Mouse (Mus musculus) heart, adult 2 months (tissue): ENCODE results near the gene Dcun1d4. TPM values are rescaled to one million over a fixed set of nuclear protein-coding genes. Genes with fewer than 3 reads are reported as not detected.
A peak's percentile ranks its signal among the peaks of the same experiment; 100 is the strongest.

Source experiments
- DNase-seq, 2 experiments: peaks; one replicate each; pipeline ENCODE4 v3.0.0; 2021
- H3K27ac ChIP-seq: fragments of 200-600 bp; 2 replicates; pipeline ENCODE4 v1.8.1; 2022
- H3K27me3 ChIP-seq: fragments of 200-500 bp; 2 replicates; pipeline ENCODE4 v1.6.1; 2012; ENCODE audit warnings: mild to moderate bottlenecking, low read length, inconsistent platforms, mixed read lengths; ENCODE audit not compliant: control insufficient read depth, insufficient read depth
- H3K36me3 ChIP-seq: fragments of 200-500 bp; 2 replicates; pipeline ENCODE4 v1.6.1; 2012; ENCODE audit warnings: low read length, inconsistent platforms; ENCODE audit not compliant: control insufficient read depth, insufficient read depth
- H3K4me1 ChIP-seq: fragments of 200-500 bp; 2 replicates; pipeline ENCODE4 v1.6.1; 2011; ENCODE audit warnings: low read length; ENCODE audit not compliant: control insufficient read depth, insufficient read depth
- H3K4me3 ChIP-seq: fragments of 200-600 bp; 2 replicates; pipeline ENCODE4 v1.8.1; 2022
- H3K79me2 ChIP-seq: fragments of 200-500 bp; replicated peaks from 2 replicates; pipeline ENCODE4 v1.6.1; 2012; ENCODE audit warnings: mild to moderate bottlenecking, inconsistent platforms, low read length, moderate library complexity, mixed read lengths; ENCODE audit not compliant: control insufficient read depth, insufficient read depth
- H3K9ac ChIP-seq: fragments of 200-500 bp; 2 replicates; pipeline ENCODE4 v1.6.1; 2012; ENCODE audit warnings: low read depth, mild to moderate bottlenecking, control low read depth, inconsistent platforms, low read length, mixed read lengths
- CTCF ChIP-seq: fragments of 200-600 bp; IDR thresholded peaks from 2 replicates; pipeline ENCODE4 v1.8.1; 2022; ENCODE audit warnings: antibody characterized with exemption, mild to moderate bottlenecking, moderate library complexity
- EP300 ChIP-seq: fragments of 200-500 bp; IDR thresholded peaks from 2 replicates; pipeline ENCODE4 v1.6.1; 2011; ENCODE audit warnings: low read depth, low read length, control low read depth; ENCODE audit not compliant: insufficient read depth
- POLR2A ChIP-seq: fragments of 200-500 bp; IDR thresholded peaks from 2 replicates; pipeline ENCODE4 v1.6.1; 2011; ENCODE audit warnings: mild to moderate bottlenecking, low read depth, low read length, control low read depth; ENCODE audit not compliant: insufficient read depth
- WGBS: fragments of 180-500 bp; shearing (Covaris S2); methylation state at CpG from one replicate; pipeline ENCODE4 v1.1.7; 2018; 5-methylcytosine and 5-hydroxymethylcytosine counted together
- intact Hi-C: fragments of 180-260 bp; cut with DNase I; formaldehyde crosslinking; loops from one replicate; pipeline ENCODE4 v1.15.1; 2025
- polyA plus RNA-seq: library from polyadenylated mRNA; depleted of rRNA; stranded (reverse); fragments of >200 nt; gene quantifications from 2 replicates; pipeline ENCODE4 v1.2.3, GENCODE M21; 2012
- total RNA-seq, 2 experiments: library from RNA; stranded (reverse); gene quantifications; 2 replicates each; pipeline ENCODE4 v1.2.3; 2021

Gene Dcun1d4
- total and polyA plus RNA-seq, 3 experiments = 4.7 to 17.4 (median 17.2) TPM

GRCm38 (mm10) chr5:73569181-73569580 is 88.4 kb downstream of the Dcun1d4 start:
- H3K4me1 ChIP-seq = no peaks in the 10 kb centered on the region; the same call in none of the 2 replicates
- TF ChIP-seq POLR2A = no peak
- TF ChIP-seq EP300 = no peak
- TF ChIP-seq CTCF = no peak
- WGBS = 83% methylated on average over 5 of the region's 5 CpGs
- DNase-seq = no peak
- no peaks in the 10 kb centered on the region for H3K79me2 ChIP-seq
- intact Hi-C loops = no loop called here
- no peak overlapping the region for H3K4me3 ChIP-seq
- no peaks in the 10 kb centered on the region for H3K36me3 ChIP-seq
- H3K27ac ChIP-seq = no peak overlapping the region
- H3K27me3 ChIP-seq = no peaks in the 10 kb centered on the region
- H3K9ac ChIP-seq = no peak overlapping the region

GRCm38 (mm10) chr5:73571395-73572156 is 90.8 kb downstream of the Dcun1d4 start:
- no peak for DNase-seq
- Histone ChIP-seq H3K79me2 (no peaks in the 10 kb centered on the region), H3K36me3 (no peaks in the 10 kb centered on the region), H3K4me3 (no peak overlapping the region), H3K27me3 (no peaks in the 10 kb centered on the region), H3K9ac (no peak overlapping the region), H3K27ac (no peak overlapping the region), H3K4me1 (peaks cover 1% of the 10 kb centered on the region; the same call in 1 of the 2 replicates)
- TF ChIP-seq CTCF (no peak), EP300 (no peak), POLR2A (no peak)
- WGBS = 92% methylated on average over 6 of the region's 6 CpGs
- intact Hi-C loops = no loop called here

DNA sequence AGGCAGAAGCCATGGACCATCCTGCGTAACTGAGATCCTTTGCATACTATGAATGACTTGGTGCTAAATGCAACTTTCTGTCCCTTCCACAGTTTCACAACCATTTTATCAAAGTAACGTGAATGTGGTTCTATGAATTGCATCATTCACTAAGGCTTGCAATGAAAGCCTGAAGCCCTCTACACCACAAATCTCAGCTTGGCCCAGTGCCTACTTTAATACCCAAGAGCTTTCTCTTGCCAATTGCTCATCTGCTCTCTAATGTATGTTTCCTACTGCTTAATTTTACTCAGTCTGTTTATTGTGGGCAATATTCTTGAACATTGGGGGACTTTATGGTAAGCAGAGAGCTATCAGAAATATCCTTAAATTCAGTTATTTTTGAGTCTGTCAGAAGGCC is 92.0 kb downstream of the Dcun1d4 start:
- no peaks in the 10 kb centered on the region for H3K79me2 ChIP-seq
- TF ChIP-seq POLR2A (no peak), CTCF (no peak), EP300 (no peak)

DNA sequence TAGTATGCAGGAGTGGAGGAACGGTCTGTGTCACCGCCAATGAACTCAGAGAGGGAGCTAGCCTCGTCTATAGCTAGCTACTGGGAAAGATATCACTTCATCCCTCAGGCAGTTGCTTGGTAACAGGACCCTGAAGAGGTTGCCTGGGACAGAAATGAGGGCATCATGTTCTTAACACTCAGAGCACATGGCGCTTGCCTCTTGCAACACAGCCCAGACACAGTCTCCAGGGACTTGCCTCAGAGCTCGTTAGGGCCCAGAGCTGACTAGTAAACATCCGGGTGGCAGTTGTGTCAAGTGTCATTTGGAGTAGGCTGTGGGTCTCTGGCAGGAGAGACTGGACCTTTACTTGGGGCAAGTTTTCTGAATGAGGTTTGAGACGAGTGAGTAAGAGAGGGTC is 93.0 kb downstream of the Dcun1d4 start:
- Histone ChIP-seq H3K79me2 (no peaks in the 10 kb centered on the region), H3K9ac (no peak overlapping the region), H3K4me1 (0 out of 2 replicates have a peak, but pooled peaks cover 1% of the 10 kb centered on the region), H3K4me3 (no peak overlapping the region), H3K27me3 (no peaks in the 10 kb centered on the region), H3K36me3 (no peaks in the 10 kb centered on the region), H3K27ac (no peak overlapping the region)
- TF ChIP-seq CTCF = no peak
- no peak for TF ChIP-seq EP300
- no peak for TF ChIP-seq POLR2A
- WGBS = 68% methylated on average over 7 of the region's 7 CpGs
- intact Hi-C loops = no loop called here
- DNase-seq = peak in 1 of 2 experiments; percentile 38

More for the DNA sequence above, 92.0 kb downstream of the Dcun1d4 start:
- 82% methylated on average over 2 of the region's 2 CpGs for WGBS
- DNase-seq = no peak
- Histone ChIP-seq H3K27me3 (no peaks in the 10 kb centered on the region), H3K36me3 (no peaks in the 10 kb centered on the region), H3K9ac (no peak overlapping the region), H3K4me1 (0 out of 2 replicates have a peak, but pooled peaks cover 1% of the 10 kb centered on the region), H3K4me3 (no peak overlapping the region), H3K27ac (no peak overlapping the region)
- intact Hi-C loops = no loop called here

DNA sequence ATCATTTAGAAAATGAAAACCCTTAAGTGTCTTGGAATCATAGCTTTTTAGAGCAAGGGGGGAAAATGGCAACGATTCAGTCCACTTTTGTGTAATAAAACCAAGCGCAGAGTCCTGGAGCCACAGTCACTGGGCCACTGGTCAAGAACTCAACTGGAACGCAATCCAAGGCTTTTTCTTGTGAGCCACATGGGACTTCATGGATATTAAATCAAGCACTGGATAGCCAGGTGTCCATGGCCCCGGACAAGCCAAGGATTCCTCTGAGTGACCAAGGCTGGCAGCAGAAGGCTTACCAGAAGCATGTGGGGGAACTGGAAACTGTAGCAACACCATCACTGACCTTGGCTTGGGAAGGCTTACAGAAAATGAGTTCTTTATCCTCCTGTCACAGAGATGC is 93.8 kb downstream of the Dcun1d4 start:
- no peak for TF ChIP-seq EP300
- TF ChIP-seq CTCF = no peak
- TF ChIP-seq POLR2A = no peak
- H3K27me3 ChIP-seq = no peaks in the 10 kb centered on the region
- intact Hi-C loops = no loop called here
- DNase-seq = peak in 1 of 2 experiments; percentile 33
- no peak overlapping the region for H3K4me3 ChIP-seq
- no peaks in the 10 kb centered on the region for H3K79me2 ChIP-seq
- H3K4me1 ChIP-seq = 0 out of 2 replicates have a peak, but pooled peaks cover 1% of the 10 kb centered on the region
- H3K9ac ChIP-seq = no peak overlapping the region
- H3K27ac ChIP-seq = no peak overlapping the region
- WGBS = 82% methylated on average over 4 of the region's 4 CpGs
- no peaks in the 10 kb centered on the region for H3K36me3 ChIP-seq

- Histone ChIP-seq H3K27me3 (no peaks in the 10 kb centered on the region), H3K4me1 (0 out of 2 replicates have a peak, but pooled peaks cover 1% of the 10 kb centered on the region), H3K4me3 (no peak overlapping the region), H3K79me2 (no peaks in the 10 kb centered on the region), H3K9ac (no peak overlapping the region), H3K27ac (no peak overlapping the region), H3K36me3 (no peaks in the 10 kb centered on the region)
- intact Hi-C loops = no loop called here
- 65% methylated on average over 7 of the region's 7 CpGs for WGBS
- DNase-seq = no peak
- TF ChIP-seq EP300 (no peak), CTCF (no peak), POLR2A (no peak)
Measured at GRCm38 (mm10) chr5:73576708-73577107, 95.9 kb downstream of the Dcun1d4 start.
